Mouse (Mus musculus): Measurements from ENCODE around the gene Alg2. TPM values are rescaled to one million over a fixed set of nuclear protein-coding genes. Genes with fewer than 3 reads are reported as not detected.

Gene Alg2
- polyA plus RNA-seq, 1 experiment from 2014 or later = 56.7 TPM

- Histone ChIP-seq H3K9ac (ENCODE audit: low read length) (peak overlapping the region; percentile 84), H3K27ac (ENCODE audit: low read length) (peak overlapping the region; percentile 76), H3K9me3 (replicated peaks; ENCODE audit: control insufficient read depth, low read length) (no peaks in the 10 kb centered on the region), H3K4me1 (ENCODE audit: control insufficient read depth, insufficient read depth, low read length) (peaks cover 9% of the 10 kb centered on the region), H3K4me2 (ENCODE audit: low read depth, low read length) (peak overlapping the region; percentile 100), H3K27me3 (ENCODE audit: control insufficient read depth, insufficient read depth, low read length) (no peaks in the 10 kb centered on the region), H3K36me3 (ENCODE audit: control insufficient read depth, insufficient read depth, low read length) (no peaks in the 10 kb centered on the region), H3K4me3 (replicated peaks; ENCODE audit: low read length) (peak overlapping the region; percentile 62)
- ATAC-seq (ENCODE audit: insufficient read depth, low FRiP score) = peak; percentile 83
- WGBS = 2% methylated on average over 33 of the region's 33 CpGs
These were observed 36.5 kb downstream of the Alg2 start for GRCm38 (mm10) chr4:47437365-47438340.

GRCm38 (mm10) chr4:47435566-47436360 is 38.4 kb downstream of the Alg2 start:
- Histone ChIP-seq H3K4me3 (replicated peaks; ENCODE audit: low read length) (no peak overlapping the region), H3K27ac (ENCODE audit: low read length) (no peak overlapping the region), H3K36me3 (ENCODE audit: control insufficient read depth, insufficient read depth, low read length) (no peaks in the 10 kb centered on the region), H3K4me1 (ENCODE audit: control insufficient read depth, insufficient read depth, low read length) (peaks cover 9% of the 10 kb centered on the region), H3K9me3 (replicated peaks; ENCODE audit: control insufficient read depth, low read length) (no peaks in the 10 kb centered on the region), H3K27me3 (ENCODE audit: control insufficient read depth, insufficient read depth, low read length) (no peaks in the 10 kb centered on the region), H3K4me2 (ENCODE audit: low read depth, low read length) (0 out of 2 replicates have a peak overlapping the region, but pooled peaks have one; percentile 7), H3K9ac (ENCODE audit: low read length) (no peak overlapping the region)
- WGBS = 43% methylated on average over 28 of the region's 28 CpGs
- no peak for ATAC-seq (ENCODE audit: insufficient read depth, low FRiP score)

- Histone ChIP-seq H3K27ac (ENCODE audit: low read length) (no peak overlapping the region), H3K36me3 (ENCODE audit: control insufficient read depth, insufficient read depth, low read length) (no peaks in the 10 kb centered on the region), H3K27me3 (ENCODE audit: control insufficient read depth, insufficient read depth, low read length) (no peaks in the 10 kb centered on the region), H3K9ac (ENCODE audit: low read length) (no peak overlapping the region), H3K4me2 (ENCODE audit: low read depth, low read length) (no peak overlapping the region), H3K9me3 (replicated peaks; ENCODE audit: control insufficient read depth, low read length) (no peaks in the 10 kb centered on the region), H3K4me1 (ENCODE audit: control insufficient read depth, insufficient read depth, low read length) (peaks cover 9% of the 10 kb centered on the region), H3K4me3 (replicated peaks; ENCODE audit: low read length) (no peak overlapping the region)
- ATAC-seq (ENCODE audit: insufficient read depth, low FRiP score) = no peak
- 62% methylated on average over 12 of the region's 12 CpGs for WGBS
These were observed 39.0 kb downstream of the Alg2 start for GRCm38 (mm10) chr4:47435131-47435530.

- Histone ChIP-seq H3K4me1 (ENCODE audit: control insufficient read depth, insufficient read depth, low read length) (peaks cover 8% of the 10 kb centered on the region), H3K4me3 (replicated peaks; ENCODE audit: low read length) (no peak overlapping the region), H3K4me2 (ENCODE audit: low read depth, low read length) (no peak overlapping the region), H3K27me3 (ENCODE audit: control insufficient read depth, insufficient read depth, low read length) (no peaks in the 10 kb centered on the region), H3K36me3 (ENCODE audit: control insufficient read depth, insufficient read depth, low read length) (no peaks in the 10 kb centered on the region), H3K9me3 (replicated peaks; ENCODE audit: control insufficient read depth, low read length) (no peaks in the 10 kb centered on the region), H3K27ac (ENCODE audit: low read length) (no peak overlapping the region), H3K9ac (ENCODE audit: low read length) (no peak overlapping the region)
- no peak for ATAC-seq (ENCODE audit: insufficient read depth, low FRiP score)
- 87% methylated on average over 7 of the region's 7 CpGs for WGBS
These were observed 41.4 kb downstream of the Alg2 start for GRCm38 (mm10) chr4:47432766-47433165.

- Histone ChIP-seq H3K27me3 (ENCODE audit: control insufficient read depth, insufficient read depth, low read length) (no peaks in the 10 kb centered on the region), H3K36me3 (ENCODE audit: control insufficient read depth, insufficient read depth, low read length) (no peaks in the 10 kb centered on the region), H3K9me3 (replicated peaks; ENCODE audit: control insufficient read depth, low read length) (no peaks in the 10 kb centered on the region), H3K27ac (ENCODE audit: low read length) (no peak overlapping the region), H3K4me3 (replicated peaks; ENCODE audit: low read length) (no peak overlapping the region), H3K4me1 (ENCODE audit: control insufficient read depth, insufficient read depth, low read length) (no peaks in the 10 kb centered on the region; the same call in 1 of the 2 replicates), H3K9ac (ENCODE audit: low read length) (no peak overlapping the region), H3K4me2 (ENCODE audit: low read depth, low read length) (no peak overlapping the region)
- 87% methylated on average over 5 of the region's 5 CpGs for WGBS
- no peak for ATAC-seq (ENCODE audit: insufficient read depth, low FRiP score)
These were observed 43.1 kb downstream of the Alg2 start for GRCm38 (mm10) chr4:47431081-47431480.

- H3K4me3 ChIP-seq (replicated peaks; ENCODE audit: low read length) = no peak overlapping the region
- no peak overlapping the region for H3K4me2 ChIP-seq (ENCODE audit: low read depth, low read length)
- H3K27me3 ChIP-seq (ENCODE audit: control insufficient read depth, insufficient read depth, low read length) = no peaks in the 10 kb centered on the region
- H3K36me3 ChIP-seq (ENCODE audit: control insufficient read depth, insufficient read depth, low read length) = no peaks in the 10 kb centered on the region
- no peak overlapping the region for H3K27ac ChIP-seq (ENCODE audit: low read length)
- ATAC-seq (ENCODE audit: insufficient read depth, low FRiP score) = no peak
- 49% methylated on average over 6 of the region's 6 CpGs for whole genome bisulfite sequencing
- H3K9me3 ChIP-seq (replicated peaks; ENCODE audit: control insufficient read depth, low read length) = no peaks in the 10 kb centered on the region
- no peak overlapping the region for H3K9ac ChIP-seq (ENCODE audit: low read length)
- no peaks in the 10 kb centered on the region; the same call in 1 of the 2 replicates for H3K4me1 ChIP-seq (ENCODE audit: control insufficient read depth, insufficient read depth, low read length)
These were observed 43.6 kb downstream of the Alg2 start for GRCm38 (mm10) chr4:47430557-47430956.

GRCm38 (mm10) chr4:47427606-47428005 is 46.5 kb downstream of the Alg2 start:
- no peaks in the 10 kb centered on the region for H3K9me3 ChIP-seq (replicated peaks; ENCODE audit: control insufficient read depth, low read length)
- WGBS = 47% methylated on average over 3 of the region's 3 CpGs
- no peak overlapping the region for H3K4me3 ChIP-seq (replicated peaks; ENCODE audit: low read length)
- no peak overlapping the region for H3K27ac ChIP-seq (ENCODE audit: low read length)
- no peaks in the 10 kb centered on the region; the same call in 1 of the 2 replicates for H3K4me1 ChIP-seq (ENCODE audit: control insufficient read depth, insufficient read depth, low read length)
- H3K4me2 ChIP-seq (ENCODE audit: low read depth, low read length) = no peak overlapping the region
- H3K36me3 ChIP-seq (ENCODE audit: control insufficient read depth, insufficient read depth, low read length) = no peaks in the 10 kb centered on the region
- no peaks in the 10 kb centered on the region for H3K27me3 ChIP-seq (ENCODE audit: control insufficient read depth, insufficient read depth, low read length)
- H3K9ac ChIP-seq (ENCODE audit: low read length) = no peak overlapping the region
- no peak for ATAC-seq (ENCODE audit: insufficient read depth, low FRiP score)

GRCm38 (mm10) chr4:47425247-47425830 is 48.8 kb downstream of the Alg2 start:
- no peaks in the 10 kb centered on the region; the same call in 1 of the 2 replicates for H3K4me1 ChIP-seq (ENCODE audit: control insufficient read depth, insufficient read depth, low read length)
- no peak overlapping the region for H3K9ac ChIP-seq (ENCODE audit: low read length)
- no peaks in the 10 kb centered on the region for H3K36me3 ChIP-seq (ENCODE audit: control insufficient read depth, insufficient read depth, low read length)
- H3K9me3 ChIP-seq (replicated peaks; ENCODE audit: control insufficient read depth, low read length) = no peaks in the 10 kb centered on the region
- H3K4me3 ChIP-seq (replicated peaks; ENCODE audit: low read length) = no peak overlapping the region
- H3K27me3 ChIP-seq (ENCODE audit: control insufficient read depth, insufficient read depth, low read length) = no peaks in the 10 kb centered on the region
- ATAC-seq (ENCODE audit: insufficient read depth, low FRiP score) = no peak
- no peak overlapping the region for H3K27ac ChIP-seq (ENCODE audit: low read length)
- H3K4me2 ChIP-seq (ENCODE audit: low read depth, low read length) = no peak overlapping the region
- 89% methylated on average over 16 of the region's 16 CpGs for WGBS
